Mouse (Mus musculus) heart, postnatal 4 days (tissue): Measurements from ENCODE around the gene Vmp1. TPM values are rescaled to one million over a fixed set of nuclear protein-coding genes. Genes with fewer than 3 reads are reported as not detected.
A peak's percentile ranks its signal among the peaks of the same experiment; 100 is the strongest.

Experiments used
- DNase-seq: peaks from one replicate; pipeline ENCODE4 v3.0.0; 2021
- total RNA-seq, 2 experiments: library from RNA; stranded (reverse); gene quantifications; 2 replicates each; pipeline ENCODE4 v1.2.3; 2021

The Vmp1 gene
- 10 to 100 TPM; 62.0 to 74.5 TPM for total RNA-seq

- DNase-seq: peak; percentile 97
These were observed at the start of gene Vmp1, which contains the start of gene Ptrh2 for GRCm38 (mm10) chr11:86683395-86684125. Gene Vmp1 (minus strand): TSS chr11:86683836. Gene Ptrh2 (plus strand): TSS chr11:86683985.

DNA sequence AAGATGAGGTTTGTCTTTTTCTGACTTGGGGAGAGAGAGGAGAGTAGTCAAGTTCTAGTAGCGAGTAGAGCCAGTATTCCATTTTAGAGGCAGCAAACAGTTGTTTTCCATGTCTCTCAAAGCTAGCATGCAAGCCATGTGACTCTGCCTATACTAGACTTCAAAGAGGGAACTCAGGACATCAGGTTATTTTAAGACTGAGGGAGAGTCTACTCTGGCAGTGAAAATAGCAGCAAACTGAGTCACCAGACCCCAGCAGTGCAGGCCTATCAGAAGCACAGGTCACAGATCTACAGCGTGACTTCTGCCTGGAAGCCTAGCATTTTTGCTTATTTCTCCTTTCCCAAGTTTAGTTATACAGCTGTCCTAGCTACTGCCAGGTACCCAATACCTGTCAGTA is 47.8 kb upstream of the Vmp1 start:
- DNase-seq: peak; percentile 22

DNA sequence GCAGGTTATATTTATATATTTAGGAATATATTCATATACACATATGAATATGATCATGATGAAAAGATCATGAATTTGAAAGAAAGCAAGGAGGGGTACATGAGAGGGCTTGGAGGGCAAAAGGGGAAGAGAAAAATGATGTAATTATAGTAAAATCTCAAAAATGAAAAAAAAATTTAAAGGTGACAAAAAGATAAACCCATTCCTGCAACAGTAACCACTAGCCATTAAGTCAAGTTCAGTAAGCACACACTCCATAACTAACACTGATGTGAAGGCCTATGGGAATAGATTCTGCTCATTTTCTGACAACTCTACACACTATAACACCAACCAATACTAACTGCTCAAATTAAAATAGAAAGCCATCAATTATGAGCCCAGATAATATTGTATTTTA is 42.0 kb upstream of the Vmp1 start:
- DNase-seq: no peak

GRCm38 (mm10) chr11:86724982-86725381 is 41.3 kb upstream of the Vmp1 start:
- no peak for DNase-seq

DNA sequence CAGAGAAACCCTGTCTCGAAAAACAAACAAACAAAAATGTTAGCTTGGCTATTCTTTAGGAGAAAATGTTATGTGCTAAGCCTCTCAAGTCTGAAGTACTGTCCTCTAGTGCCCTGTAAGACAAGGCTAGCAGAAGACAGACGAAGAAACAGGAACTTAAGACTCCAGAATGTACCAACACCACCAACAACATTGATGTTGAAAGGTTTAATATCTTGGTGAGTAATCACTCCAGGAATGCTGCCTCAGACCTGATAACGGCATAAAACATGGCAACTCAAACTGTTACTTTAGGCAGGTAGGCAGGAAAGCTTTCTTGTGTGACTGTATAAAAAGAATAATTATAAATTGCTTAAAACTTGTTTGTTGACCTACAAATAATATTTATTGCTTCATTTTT is 40.4 kb upstream of the Vmp1 start:
- DNase-seq: no peak

- DNase-seq: no peak
These were observed 35.8 kb upstream of the Vmp1 start for GRCm38 (mm10) chr11:86719390-86719789.

DNA sequence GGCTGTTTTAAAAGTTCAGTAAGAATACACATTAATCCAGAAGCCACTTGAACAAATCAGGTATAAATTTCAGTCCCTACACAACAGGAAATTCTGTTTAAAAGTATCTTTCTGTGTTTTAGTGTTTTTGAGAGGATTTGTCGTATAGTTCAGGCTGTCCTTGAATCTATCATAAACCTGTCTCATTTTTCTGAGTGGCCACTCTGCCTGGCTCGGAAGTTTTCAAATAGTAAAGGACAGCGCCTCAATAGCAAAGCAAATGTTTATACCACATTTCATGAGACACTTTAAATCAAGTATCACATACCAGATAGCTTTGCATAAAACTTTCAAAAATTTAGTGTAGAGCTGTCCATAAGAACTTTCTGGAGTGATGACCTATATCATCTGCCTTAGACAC is 34.7 kb upstream of the Vmp1 start:
- DNase-seq: no peak

DNA sequence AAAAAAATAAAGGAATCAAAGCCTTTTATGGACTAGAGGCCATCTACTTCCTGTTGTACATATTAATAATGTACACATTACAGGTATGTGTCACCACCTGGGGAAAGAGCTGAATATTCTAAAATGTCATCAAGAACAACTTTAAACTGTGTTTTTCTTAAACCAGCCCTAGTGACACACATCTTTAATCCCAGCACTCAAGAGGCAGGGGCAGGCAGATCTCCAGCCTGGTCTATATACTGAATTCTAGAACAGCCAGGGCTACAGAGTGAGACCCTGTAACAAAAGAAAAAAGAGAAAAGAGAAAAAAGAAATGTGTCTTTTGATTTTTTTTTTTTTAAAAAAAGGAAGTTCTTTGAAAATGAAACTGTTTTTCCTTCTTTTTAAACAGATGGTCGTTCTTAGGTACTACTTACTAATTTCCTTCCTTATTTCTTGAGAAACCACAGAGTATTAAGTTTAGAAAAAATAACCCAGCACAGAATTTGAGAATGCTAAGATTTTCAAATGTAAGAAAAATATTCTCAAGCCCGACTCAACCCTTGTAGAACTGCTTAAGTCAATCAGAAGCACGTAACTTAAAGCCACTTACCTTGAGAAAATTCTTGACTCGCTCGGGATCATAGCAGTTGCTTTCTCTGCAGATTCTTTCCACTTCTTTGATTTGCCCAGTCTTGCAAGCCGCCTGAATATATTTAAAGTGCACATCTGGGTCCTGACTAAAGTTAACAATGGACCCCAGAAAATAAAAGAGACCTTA is 33.9 kb upstream of the Vmp1 start:
- DNase-seq: no peak

- no peak for DNase-seq
These were observed 31.0 kb upstream of the Vmp1 start for GRCm38 (mm10) chr11:86714606-86715005.

DNA sequence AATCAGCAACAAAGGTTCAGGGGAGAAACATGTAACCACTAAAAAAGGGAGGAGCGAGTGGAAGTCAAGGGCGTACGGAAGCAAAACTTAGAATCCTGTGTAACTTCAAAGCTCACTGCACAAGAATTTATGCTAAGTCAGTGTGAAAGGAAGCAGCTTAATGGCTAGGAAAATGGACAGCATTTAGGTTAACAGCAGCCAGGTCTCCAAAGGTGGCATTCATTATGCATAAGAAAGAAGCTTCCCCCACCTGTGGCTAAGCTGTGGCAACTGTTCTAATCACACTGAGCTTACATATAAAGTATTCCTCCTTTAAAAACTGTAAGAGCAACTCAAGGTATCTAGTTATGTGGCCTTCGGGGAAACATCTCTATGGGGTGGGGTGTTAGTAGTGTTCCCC is 17.5 kb upstream of the Vmp1 start:
- no peak for DNase-seq

GRCm38 (mm10) chr11:86695461-86695860 is 11.8 kb upstream of the Vmp1 start:
- no peak for DNase-seq

DNA sequence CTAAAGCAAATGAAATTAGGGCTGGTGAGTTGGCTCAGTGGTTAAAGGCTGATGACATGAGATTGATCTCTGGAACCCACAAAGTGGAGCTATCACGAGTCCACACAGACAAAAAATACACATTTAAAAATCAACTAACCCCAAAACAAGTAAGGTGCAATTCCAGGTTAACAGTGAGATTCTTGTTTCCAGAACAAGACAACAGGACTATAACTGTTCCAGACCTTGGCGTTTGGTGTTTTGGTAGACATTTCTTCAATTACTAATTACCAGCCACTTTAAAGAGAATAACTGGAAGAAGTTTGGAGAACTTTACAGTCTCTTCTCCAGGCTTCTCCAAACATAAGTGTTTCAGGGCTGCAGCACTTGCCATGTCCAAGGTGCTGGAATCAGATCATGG is 8.9 kb upstream of the Vmp1 start:
- DNase-seq: no peak

DNA sequence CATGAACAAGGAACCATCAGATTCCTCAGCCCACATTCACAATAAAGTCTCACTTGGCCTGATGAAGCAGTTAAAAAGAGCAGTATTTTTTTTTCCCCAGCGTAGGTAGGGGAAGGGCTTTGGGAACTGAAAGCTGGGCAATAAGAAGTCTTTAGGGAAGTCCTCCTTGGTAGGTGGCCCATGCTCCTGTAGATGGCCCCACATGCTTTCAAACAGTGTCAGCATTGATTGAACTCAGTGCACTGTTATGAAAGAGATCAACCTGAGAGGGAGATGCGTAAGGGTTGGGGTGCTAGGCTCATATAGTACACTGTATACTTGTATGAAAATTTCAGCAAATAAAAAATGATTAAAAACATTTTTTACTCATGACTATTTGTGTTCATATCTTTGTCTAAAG is 8.3 kb upstream of the Vmp1 start:
- no peak for DNase-seq

GRCm38 (mm10) chr11:86691482-86691881 is 7.8 kb upstream of the Vmp1 start:
- DNase-seq: no peak

GRCm38 (mm10) chr11:86690383-86690782 is 6.7 kb upstream of the Vmp1 start:
- no peak for DNase-seq

DNA sequence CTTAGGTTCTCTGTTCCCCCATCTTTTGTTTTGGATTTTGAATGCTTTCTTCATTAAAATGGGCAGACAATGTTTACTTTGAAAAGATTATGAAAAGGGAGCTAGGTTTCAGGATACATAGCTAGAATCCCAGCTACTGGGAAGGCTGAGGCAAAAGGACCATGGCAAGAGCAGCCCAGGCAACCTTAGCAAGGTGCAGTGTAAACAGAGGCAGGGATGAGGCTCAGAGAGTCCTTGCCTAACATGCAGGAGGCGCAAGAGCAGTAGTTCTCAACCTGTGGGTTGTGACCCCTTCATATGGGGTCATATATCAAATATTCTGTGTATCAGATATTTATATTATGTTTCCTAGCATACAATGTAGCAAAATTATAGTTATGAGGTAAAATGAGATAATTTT is 1.7 kb upstream of the Vmp1 start:
- DNase-seq: no peak

GRCm38 (mm10) chr11:86684126-86685012 is 733 bp upstream of the Vmp1 start:
- DNase-seq: no peak

DNA sequence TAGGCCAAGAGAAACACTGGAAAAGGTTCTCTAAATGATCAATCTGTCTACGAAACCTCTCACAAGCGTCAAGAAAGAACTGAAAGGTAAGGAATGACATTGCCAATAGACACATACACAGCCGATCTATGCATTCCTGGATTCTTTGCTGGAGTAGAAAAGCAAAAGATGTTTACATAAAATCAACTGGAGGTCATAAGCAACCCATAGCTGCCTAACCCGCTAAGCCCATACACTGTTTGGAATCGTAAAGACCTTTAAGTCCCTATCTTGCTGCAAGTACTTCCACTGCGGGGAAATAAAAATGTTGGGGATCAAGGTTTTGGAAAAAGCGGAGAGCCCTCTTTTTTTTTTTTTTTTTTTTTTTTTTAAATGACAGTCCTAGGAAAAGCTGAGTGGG is 775 bp downstream of the Vmp1 start:
- DNase-seq: no peak

DNA sequence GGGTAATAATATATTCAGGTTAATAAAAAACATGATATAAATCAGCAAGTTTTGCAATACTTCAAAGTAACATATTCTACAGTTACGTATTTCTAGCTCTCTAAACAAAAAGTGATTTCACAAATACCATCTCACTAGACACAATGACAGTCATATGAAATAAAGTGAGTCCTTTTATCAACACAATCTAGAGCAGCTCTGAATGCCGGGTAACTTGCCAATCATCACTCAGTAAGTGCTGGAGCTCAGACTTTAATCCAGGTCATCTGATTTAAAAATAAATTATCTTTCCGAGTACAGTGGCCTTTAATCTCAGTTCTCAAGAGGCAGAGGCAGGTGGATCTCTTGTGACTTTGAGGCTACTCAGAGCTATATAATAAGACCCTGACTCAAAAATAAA is 2.2 kb downstream of the Vmp1 start:
- DNase-seq: no peak

DNA sequence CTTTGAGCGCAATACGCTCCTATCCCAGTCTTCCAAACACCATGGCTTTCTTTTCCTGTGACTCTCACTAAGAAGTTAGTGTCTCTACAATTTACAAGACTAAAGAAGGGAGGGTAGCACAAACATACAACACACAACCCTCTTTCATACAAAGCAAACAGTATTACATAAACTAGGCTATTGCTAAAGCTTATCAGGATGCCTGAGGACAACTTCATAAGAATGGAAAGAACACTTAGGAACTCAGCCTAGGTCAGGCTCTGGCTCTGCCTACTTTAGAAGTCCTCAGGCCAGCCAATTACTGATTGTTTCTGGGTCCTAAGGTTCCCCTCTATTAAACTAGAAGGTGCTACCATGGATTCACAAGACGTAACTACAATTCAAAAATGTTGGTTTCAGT is 2.9 kb downstream of the Vmp1 start:
- DNase-seq: no peak

DNA sequence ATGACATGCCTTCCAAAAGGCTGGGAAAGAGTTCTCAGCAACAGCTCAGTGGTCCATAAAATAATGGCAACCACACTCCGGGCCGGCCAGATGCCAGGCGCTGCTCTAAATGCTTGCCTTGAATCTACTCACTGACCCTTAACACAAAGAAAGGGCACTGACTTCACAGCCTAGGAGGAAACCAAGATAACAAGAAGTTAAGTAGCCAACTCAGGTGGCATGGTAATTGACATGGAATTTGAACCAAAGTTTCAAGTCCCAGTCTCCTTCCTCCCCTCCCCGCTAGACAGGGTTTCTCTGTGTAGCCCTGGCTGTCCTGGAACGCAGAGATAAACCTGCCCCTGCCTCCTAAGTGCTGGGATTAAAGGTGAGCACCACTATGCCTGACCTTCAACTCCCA is 4.7 kb downstream of the Vmp1 start:
- no peak for DNase-seq

DNA sequence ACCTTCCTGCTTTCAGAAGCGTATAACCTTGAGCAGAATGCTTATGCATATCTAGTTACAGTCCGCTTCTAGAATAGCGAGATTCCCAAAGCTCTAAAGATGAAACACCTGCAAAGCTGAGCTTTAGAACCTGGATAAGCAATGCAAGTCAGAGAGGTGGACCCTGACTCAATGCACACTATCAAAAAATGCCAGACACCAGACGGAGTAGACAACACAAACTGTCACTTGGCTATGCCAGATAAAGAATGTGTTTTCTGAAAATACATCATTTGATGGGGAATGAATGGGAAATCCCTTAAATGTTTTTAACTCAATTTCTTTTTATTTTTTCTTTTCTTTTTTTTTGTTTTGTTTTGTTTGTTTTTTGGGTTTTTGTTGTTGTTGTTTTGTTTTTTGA is 8.1 kb downstream of the Vmp1 start:
- no peak for DNase-seq

GRCm38 (mm10) chr11:86672772-86673171 is 10.9 kb downstream of the Vmp1 start:
- no peak for DNase-seq
